Mouse (Mus musculus): ENCODE measurements at regions not wholly inside any gene's neighbourhood (a gene's known extent, or its start where the extent isn't known, plus 50 kb on each side); places are given as distances from the start of the nearest gene placed in this dataset.

DNA sequence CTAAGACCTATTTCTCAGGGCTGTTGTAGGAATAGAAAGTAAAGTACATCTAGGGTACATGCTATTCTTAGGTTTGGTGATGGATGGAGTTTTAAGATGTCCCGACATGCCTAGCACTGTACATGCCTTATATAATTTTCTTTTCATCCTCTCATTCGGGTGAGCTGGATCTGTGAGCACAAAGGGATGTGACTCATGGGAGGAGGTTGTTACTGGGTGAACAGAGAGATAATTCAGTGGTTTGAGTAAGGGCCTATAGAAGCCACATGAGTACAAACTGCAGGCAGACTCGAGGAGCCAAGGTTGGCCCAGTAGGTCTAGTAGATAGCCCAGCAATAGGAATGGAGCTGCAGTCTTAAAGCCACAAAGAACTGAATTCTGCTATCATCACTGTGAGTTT lies 76.5 kb upstream of the Tnfaip3 start:
- TF ChIP-seq CTCF (IDR thresholded peaks at IDR 0.05; ENCODE audit: low read depth) (no peak), EP300 (IDR thresholded peaks at IDR 0.05; ENCODE audit: low read depth) (no peak)
